ENCODE assay signal across 10 mouse cellular contexts in the genomic region with DNA sequence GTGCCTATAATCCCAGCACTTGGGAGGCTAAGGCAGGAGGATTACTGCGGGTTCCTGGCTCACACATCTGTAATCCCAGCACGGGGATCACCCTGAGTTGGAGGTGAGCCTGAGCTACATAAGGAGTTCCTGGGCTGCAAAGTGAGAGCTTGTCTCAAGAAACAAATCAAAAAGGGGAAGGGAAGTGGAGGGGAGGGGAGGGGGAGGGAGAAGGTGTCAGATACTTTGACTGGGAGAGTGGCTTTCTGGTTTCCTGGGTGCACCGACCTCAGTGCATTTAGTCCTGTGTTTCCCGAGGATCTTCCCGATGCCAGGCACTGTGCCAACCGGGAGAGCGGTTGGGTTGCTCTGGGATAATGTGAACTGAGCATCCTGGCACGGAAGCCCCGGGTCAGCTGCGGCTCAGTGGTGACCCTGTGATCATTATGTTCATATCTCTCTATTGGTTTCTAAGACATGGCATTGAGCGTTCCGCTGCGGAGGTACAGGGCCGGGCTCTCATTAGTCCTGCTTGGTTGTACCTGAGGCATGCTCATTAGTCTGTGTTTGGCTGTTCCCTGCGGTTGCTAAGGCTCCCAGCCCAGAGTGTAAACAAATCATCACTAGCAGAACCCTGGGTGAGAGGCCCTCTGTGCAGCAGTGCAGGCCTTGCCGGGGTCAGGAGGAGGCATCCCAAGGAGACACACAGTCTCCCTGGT. TPM values are rescaled to one million over a fixed set of nuclear protein-coding genes. Genes with fewer than 3 reads are reported as not detected.
DNase-seq lines count a peak whose midpoint lies in the region; ATAC-seq lines count a peak whose summit lies in the region.
"Had no signal": no experiment of that assay in that cellular context is flagged by ENCODE, and none has a peak within 500 bp of the region (broad histone marks: within the 10 kb centered on the region; RNA-seq: fewer than 3 reads in every experiment).

No protein-coding gene starts in this region.

- H3K4me3 ChIP-seq in neural tube, embryonic 13.5 days = no peak overlapping the region
- H3K4me3 ChIP-seq in embryonic facial prominence, embryonic 10.5 days = no peak overlapping the region
- H3K4me3 ChIP-seq in kidney, embryonic 14.5 days (ENCODE audit: low read length) = no peak overlapping the region
- H3K4me3 ChIP-seq: heart, embryonic 13.5 days; midbrain, embryonic 12.5 days had no signal

- H3K27ac ChIP-seq in neural tube, embryonic 13.5 days (replicated peaks) = no peak overlapping the region
- H3K27ac ChIP-seq in embryonic facial prominence, embryonic 10.5 days (replicated peaks) = 0 out of 2 replicates have a peak overlapping the region, but pooled peaks have one; percentile 7
- no peak overlapping the region for H3K27ac ChIP-seq in kidney, embryonic 14.5 days (ENCODE audit: low read depth, low read length)
- H3K27ac ChIP-seq: heart, embryonic 13.5 days; midbrain, embryonic 12.5 days had no signal

- ATAC-seq in neural tube, embryonic 13.5 days (ENCODE audit: low read depth) = peak; percentile 50
- peak; percentile 76 for ATAC-seq in kidney, embryonic 14.5 days (ENCODE audit: low FRiP score, low TSS enrichment)
- no peak for ATAC-seq in frontal cortex, adult (ENCODE audit: low TSS enrichment)

- no peak overlapping the region for H3K9ac ChIP-seq in neural tube, embryonic 13.5 days
- no peak overlapping the region for H3K9ac ChIP-seq in kidney, embryonic 14.5 days (ENCODE audit: low read depth, low read length)
- H3K9ac ChIP-seq: heart, embryonic 13.5 days; midbrain, embryonic 12.5 days had no signal

- WGBS in neural tube, embryonic 13.5 days = 52% methylated on average over 16 of the region's 16 CpGs
- WGBS in embryonic facial prominence, embryonic 10.5 days = 54% methylated on average over 16 of the region's 16 CpGs
- 47% methylated on average over 16 of the region's 16 CpGs for WGBS in kidney, embryonic 14.5 days

- no peaks in the 10 kb centered on the region for H3K27me3 ChIP-seq in neural tube, embryonic 13.5 days
- no peaks in the 10 kb centered on the region for H3K27me3 ChIP-seq in embryonic facial prominence, embryonic 10.5 days (replicated peaks; ENCODE audit: low read depth, poor library complexity, severe bottlenecking)
- H3K27me3 ChIP-seq in kidney, embryonic 14.5 days (ENCODE audit: control insufficient read depth, insufficient read depth, low read length) = no peaks in the 10 kb centered on the region
- H3K27me3 ChIP-seq: heart, embryonic 13.5 days; midbrain, embryonic 12.5 days had no signal

- no peak for DNase-seq in neural tube, embryonic 10.5 days (ENCODE audit: extremely low spot score, low spot score)
- peak; percentile 39 for DNase-seq in embryonic facial prominence, embryonic 10.5 days (ENCODE audit: low spot score)
- DNase-seq in thymus, postnatal 25 days = peak; percentile 50
- no peak for DNase-seq in lung, postnatal 36 days
- no peak for DNase-seq in urinary bladder, postnatal 4 days (ENCODE audit: low spot score in 2 of 2)

- 0 out of 2 replicates have a peak, but pooled peaks cover 4% of the 10 kb centered on the region for H3K4me1 ChIP-seq in neural tube, embryonic 13.5 days (replicated peaks)
- peaks cover 7% of the 10 kb centered on the region for H3K4me1 ChIP-seq in embryonic facial prominence, embryonic 10.5 days
- peaks cover 11% of the 10 kb centered on the region; the same call in 1 of the 2 replicates for H3K4me1 ChIP-seq in kidney, embryonic 14.5 days (ENCODE audit: control insufficient read depth, insufficient read depth, low read length)

- H3K9me3 ChIP-seq in neural tube, embryonic 13.5 days = no peaks in the 10 kb centered on the region
- H3K9me3 ChIP-seq in embryonic facial prominence, embryonic 10.5 days = 0 out of 2 replicates have a peak, but pooled peaks cover 3% of the 10 kb centered on the region
- no peaks in the 10 kb centered on the region for H3K9me3 ChIP-seq in kidney, embryonic 14.5 days (ENCODE audit: control insufficient read depth, low read length)
- H3K9me3 ChIP-seq: heart, embryonic 13.5 days had no signal

- no peak overlapping the region for H3K4me2 ChIP-seq in neural tube, embryonic 13.5 days
- no peak overlapping the region for H3K4me2 ChIP-seq in kidney, embryonic 14.5 days (replicated peaks; ENCODE audit: low read depth, low read length)
- H3K4me2 ChIP-seq: heart, embryonic 13.5 days; midbrain, embryonic 12.5 days had no signal

- no peaks in the 10 kb centered on the region for H3K36me3 ChIP-seq in neural tube, embryonic 13.5 days
- no peaks in the 10 kb centered on the region for H3K36me3 ChIP-seq in embryonic facial prominence, embryonic 10.5 days (replicated peaks)
- no peaks in the 10 kb centered on the region for H3K36me3 ChIP-seq in kidney, embryonic 14.5 days (ENCODE audit: control insufficient read depth, insufficient read depth, low read length)
- H3K36me3 ChIP-seq: heart, embryonic 13.5 days; midbrain, embryonic 12.5 days had no signal

RNA-seq across cellular contexts. Expression of a gene that starts 28.1 kb away (rescaled TPM):
- polyA plus RNA-seq in neural tube, embryonic 13.5 days (2015; fragmentation: Nextera tagmentation; extraction: Ambion mirVana) = 296 and 366 TPM in 2 replicates
- 204 and 209 TPM in 2 replicates for polyA plus RNA-seq in embryonic facial prominence, embryonic 10.5 days (2016; fragmentation: Nextera tagmentation; extraction: Ambion mirVana)
- 265 and 284 TPM in 2 replicates for polyA plus RNA-seq in kidney, embryonic 14.5 days (2014; fragmentation: Nextera tagmentation; extraction: Ambion mirVana)

RNA-seq across cellular contexts. Expression of a gene that starts 49.8 kb away (rescaled TPM):
- 5.9 TPM in 2 replicates for polyA plus RNA-seq in neural tube, embryonic 13.5 days (2015; fragmentation: Nextera tagmentation; extraction: Ambion mirVana)
- 11.3 and 13.0 TPM in 2 replicates for polyA plus RNA-seq in embryonic facial prominence, embryonic 10.5 days (2016; fragmentation: Nextera tagmentation; extraction: Ambion mirVana)
- 18.1 and 27.5 TPM in 2 replicates for polyA plus RNA-seq in kidney, embryonic 14.5 days (2014; fragmentation: Nextera tagmentation; extraction: Ambion mirVana)

Comparison
In these comparisons a context has a peak if more than half of its experiments do, and no peak if none do; other contexts are left out.
1. DNase-seq: peak in embryonic facial prominence, embryonic 10.5 days (single experiment) and thymus, postnatal 25 days (single experiment); none in neural tube, embryonic 10.5 days (single experiment), lung, postnatal 36 days (single experiment) and urinary bladder, postnatal 4 days (0 of 2).